Mouse (Mus musculus) kidney, adult 2 months (tissue): ENCODE measurements around the gene Tmcc3. TPM values are rescaled to one million over a fixed set of nuclear protein-coding genes. Genes with fewer than 3 reads are reported as not detected.

Experiments
- DNase-seq: peaks from one replicate; pipeline ENCODE4 v3.0.0; 2021
- H3K27ac ChIP-seq: fragments of 200-500 bp; 2 replicates; pipeline ENCODE4 v1.5.1; 2012; ENCODE audit warnings: low read depth, low read length, control low read depth, inconsistent platforms; ENCODE audit not compliant: insufficient read depth
- H3K27me3 ChIP-seq: fragments of 200-500 bp; replicated peaks from 2 replicates; pipeline ENCODE4 v1.6.1; 2012; ENCODE audit warnings: mild to moderate bottlenecking, moderate library complexity, low read length, inconsistent platforms; ENCODE audit not compliant: control insufficient read depth, insufficient read depth
- H3K36me3 ChIP-seq: fragments of 200-500 bp; 2 replicates; pipeline ENCODE4 v1.6.1; 2012; ENCODE audit warnings: mild to moderate bottlenecking, moderate library complexity, low read length, inconsistent platforms; ENCODE audit not compliant: control insufficient read depth, insufficient read depth
- H3K4me1 ChIP-seq: fragments of 200-500 bp; 2 replicates; pipeline ENCODE4 v1.6.1; 2011; ENCODE audit warnings: low read length; ENCODE audit not compliant: control insufficient read depth, insufficient read depth
- H3K4me3 ChIP-seq: fragments of 200-500 bp; 2 replicates; pipeline ENCODE4 v1.5.1; 2011; ENCODE audit warnings: mild to moderate bottlenecking, low read depth, low read length, control low read depth; ENCODE audit not compliant: insufficient read depth
- CTCF ChIP-seq: fragments of 200-500 bp; conservative IDR thresholded peaks from 2 replicates; pipeline ENCODE4 v1.5.1; 2011; ENCODE audit warnings: low read depth, mild to moderate bottlenecking, control low read depth, low read length, moderate library complexity, mixed read lengths; ENCODE audit not compliant: insufficient read depth, insufficient read length
- POLR2A ChIP-seq: fragments of 200-500 bp; IDR thresholded peaks from one replicate; pipeline ENCODE4 v1.6.1; 2011; ENCODE audit warnings: low read depth, low read length, control low read depth
- WGBS: fragments of 180-500 bp; shearing (Covaris S2); methylation state at CpG from one replicate; pipeline ENCODE4 v1.1.7; 2018; 5-methylcytosine and 5-hydroxymethylcytosine counted together
- polyA plus RNA-seq: library from polyadenylated mRNA; depleted of rRNA; stranded (reverse); fragments of >200 nt; gene quantifications from 2 replicates; pipeline ENCODE4 v1.2.3, GENCODE M21; 2012; rRNA removed

Gene Tmcc3
- 11.2 and 11.3 TPM in 2 replicates for polyA plus RNA-seq

DNA sequence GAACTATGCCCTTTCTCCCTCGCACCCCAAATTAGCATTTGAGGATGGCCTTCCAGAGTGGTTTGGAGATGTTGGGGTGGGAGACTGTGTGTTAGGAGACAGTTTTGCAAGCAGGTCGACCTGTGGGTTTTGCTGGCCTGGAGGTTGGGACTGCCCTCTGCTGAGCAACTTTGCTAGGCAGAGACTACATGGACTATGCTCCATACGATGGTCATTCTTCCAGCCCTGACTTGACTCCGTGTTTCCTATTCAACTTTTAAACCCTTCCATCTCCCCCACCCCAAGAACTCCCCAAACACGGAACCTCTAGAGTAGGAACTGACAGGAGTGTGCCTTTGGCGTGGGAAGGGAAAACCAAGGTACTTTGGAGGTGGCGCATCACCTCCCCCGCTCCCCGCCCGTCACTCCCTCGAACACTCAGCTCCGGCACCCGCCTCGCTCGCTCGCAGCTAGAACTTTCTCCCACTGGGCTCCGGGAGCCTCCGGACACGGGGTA lies at the start of gene Tmcc3:
TSS of gene Tmcc3 (plus strand) at position 439 of the 496 bp plus-strand sequence.
- Histone ChIP-seq H3K36me3 (no peaks in the 10 kb centered on the region), H3K27me3 (no peaks in the 10 kb centered on the region), H3K27ac (peak within 1 kb of the TSS; percentile 51; the same call in 1 of the 2 replicates), H3K4me3 (peak within 1 kb of the TSS; percentile 64), H3K4me1 (no peaks in the 10 kb centered on the region)
- WGBS, result 3% methylated on average over 19 of the region's 19 CpGs
- DNase-seq, result peak; percentile 22
- TF ChIP-seq POLR2A, result no peak
- no peak; the same call in 1 of the 2 replicates for TF ChIP-seq CTCF

DNA sequence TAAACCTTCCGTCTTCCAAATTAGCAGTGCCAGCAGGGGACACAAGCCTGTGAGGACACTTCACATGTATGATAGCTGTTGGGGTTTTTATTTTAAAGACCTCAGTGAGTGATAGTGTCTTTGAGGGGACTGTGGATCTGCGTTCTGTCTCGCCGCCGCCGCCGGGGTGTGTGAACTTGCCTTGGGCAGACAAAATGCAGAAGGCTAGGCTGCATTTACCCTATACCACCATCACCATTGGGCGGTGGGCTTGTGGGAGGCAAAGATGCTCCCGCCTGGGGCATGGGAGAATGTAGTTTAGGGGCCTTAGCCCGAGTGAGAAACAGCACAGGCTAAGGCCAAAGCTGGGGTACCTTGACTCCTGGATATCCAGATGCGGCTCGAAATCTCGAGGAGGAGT lies 49.1 kb upstream of the Tmcc3 start:
- Histone ChIP-seq H3K27ac (no peak overlapping the region), H3K27me3 (no peaks in the 10 kb centered on the region), H3K4me1 (no peaks in the 10 kb centered on the region), H3K36me3 (no peaks in the 10 kb centered on the region), H3K4me3 (no peak overlapping the region)
- DNase-seq, result no peak
- TF ChIP-seq CTCF, result no peak
- no peak for TF ChIP-seq POLR2A
- 91% methylated on average over 13 of the region's 13 CpGs for WGBS

DNA sequence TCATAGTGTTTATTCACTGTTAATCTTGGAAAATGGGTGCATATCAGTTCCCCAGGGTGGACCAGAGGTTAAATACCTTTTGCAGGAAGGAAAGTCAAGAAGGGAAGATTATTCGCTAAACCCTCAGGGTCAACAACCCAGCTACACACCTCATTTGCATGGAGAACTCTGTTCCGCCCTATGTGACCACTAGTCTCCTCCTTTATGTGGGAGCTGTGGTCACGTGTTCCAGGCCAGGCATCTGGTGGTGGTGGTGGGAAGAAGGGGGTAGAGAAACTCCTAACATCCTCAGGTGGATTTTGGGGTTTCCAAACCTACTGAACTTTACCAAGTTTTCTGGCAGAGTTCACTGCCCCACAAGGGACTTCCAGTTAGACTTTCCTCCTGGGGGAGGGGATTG lies 48.5 kb upstream of the Tmcc3 start:
- no peaks in the 10 kb centered on the region for H3K27me3 ChIP-seq
- no peak overlapping the region for H3K4me3 ChIP-seq
- no peaks in the 10 kb centered on the region for H3K36me3 ChIP-seq
- no peak for DNase-seq
- H3K4me1 ChIP-seq, result no peaks in the 10 kb centered on the region
- no peak overlapping the region for H3K27ac ChIP-seq
- 65% methylated on average over 3 of the region's 3 CpGs for WGBS
- TF ChIP-seq POLR2A (no peak), CTCF (no peak)

DNA sequence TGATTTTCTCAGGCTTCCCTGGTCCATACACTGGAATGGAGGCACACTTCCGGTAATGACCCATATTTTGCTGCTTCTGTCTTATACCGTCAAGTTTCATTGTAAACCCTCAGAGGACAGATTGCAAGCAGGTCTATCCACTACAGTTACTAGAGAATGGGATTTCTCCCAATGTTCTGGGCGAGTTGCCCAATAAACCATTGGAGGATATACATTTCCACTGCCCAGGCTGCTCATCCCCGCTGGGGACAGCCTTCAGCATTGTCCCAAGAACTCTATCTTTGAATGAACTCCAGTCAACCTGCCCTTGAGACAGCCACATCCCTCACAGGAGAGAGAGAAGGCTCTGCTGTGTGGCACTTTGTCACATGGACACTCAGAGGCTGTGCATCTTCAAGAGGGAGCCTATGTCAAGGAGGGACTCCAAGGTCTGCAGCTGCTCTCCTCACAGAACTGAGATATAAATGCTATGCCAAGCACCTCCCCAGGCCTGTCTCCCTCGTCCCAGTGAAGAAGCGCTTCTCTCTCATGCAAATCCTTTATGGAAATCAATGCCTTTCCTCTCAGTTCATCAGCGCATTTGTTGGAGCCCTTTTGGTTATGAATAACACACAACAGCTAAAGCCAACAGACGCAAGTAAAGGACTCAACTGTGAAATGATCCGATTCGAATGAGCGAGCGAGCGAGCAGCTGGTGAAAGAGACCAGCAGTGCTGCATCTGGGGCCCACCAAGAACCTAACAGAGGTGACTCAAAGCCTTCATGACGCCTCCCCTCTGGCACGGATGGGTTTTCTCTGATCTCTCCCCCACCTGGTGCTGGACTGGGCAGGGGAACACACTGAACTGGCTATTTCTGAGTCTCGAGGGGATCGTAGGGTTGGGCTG lies 45.9 kb upstream of the Tmcc3 start:
- no peaks in the 10 kb centered on the region for H3K36me3 ChIP-seq
- 65% methylated on average over 17 of the region's 17 CpGs for WGBS
- no peaks in the 10 kb centered on the region for H3K4me1 ChIP-seq
- TF ChIP-seq POLR2A (no peak), CTCF (no peak)
- DNase-seq, result no peak
- H3K27me3 ChIP-seq, result no peaks in the 10 kb centered on the region
- no peak overlapping the region for H3K27ac ChIP-seq
- H3K4me3 ChIP-seq, result no peak overlapping the region

DNA sequence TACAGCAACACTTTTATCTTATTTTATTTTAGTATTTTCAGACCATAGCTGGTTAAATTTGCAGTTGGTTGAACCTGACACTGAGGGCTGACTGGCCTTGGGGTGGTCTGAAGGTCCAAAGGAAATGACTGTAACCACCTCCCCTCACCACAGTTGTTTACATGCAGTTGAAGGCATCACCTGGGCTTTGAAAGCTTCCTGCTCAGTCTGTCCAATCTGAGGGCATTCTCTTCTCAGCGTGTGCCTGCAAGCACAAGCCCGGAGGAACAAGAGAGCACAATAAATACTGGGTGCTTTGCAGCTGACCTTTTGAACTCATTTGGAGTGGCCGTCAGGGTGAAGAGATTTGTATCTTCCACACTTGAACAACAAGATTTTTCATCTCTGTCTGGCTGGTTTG lies 36.4 kb upstream of the Tmcc3 start:
- Histone ChIP-seq H3K36me3 (no peaks in the 10 kb centered on the region), H3K4me1 (no peaks in the 10 kb centered on the region), H3K4me3 (no peak overlapping the region), H3K27me3 (no peaks in the 10 kb centered on the region), H3K27ac (no peak overlapping the region)
- WGBS, result 16% methylated on average over 3 of the region's 3 CpGs
- TF ChIP-seq POLR2A (no peak), CTCF (no peak)
- DNase-seq, result no peak

DNA sequence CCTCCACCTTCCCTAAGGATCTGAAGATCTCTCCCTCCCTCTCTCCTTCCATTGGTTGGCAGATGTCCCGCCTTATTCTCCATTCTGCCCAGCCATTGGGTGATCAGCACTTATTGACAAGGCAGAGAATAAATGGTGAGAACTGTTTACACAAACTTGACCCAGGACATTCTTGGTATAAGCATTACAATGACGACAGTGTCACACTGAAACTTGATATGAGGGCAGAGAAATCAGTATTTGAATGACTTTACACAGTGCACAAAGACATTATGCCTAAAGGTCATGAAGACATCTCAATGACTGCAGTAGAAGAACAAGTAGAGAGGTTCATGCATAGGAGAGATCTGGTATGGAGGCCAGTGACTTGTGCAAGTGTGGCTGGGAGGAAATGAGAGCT lies 35.2 kb upstream of the Tmcc3 start:
- Histone ChIP-seq H3K27ac (no peak overlapping the region), H3K36me3 (no peaks in the 10 kb centered on the region), H3K4me3 (no peak overlapping the region), H3K4me1 (no peaks in the 10 kb centered on the region), H3K27me3 (no peaks in the 10 kb centered on the region)
- WGBS, result 57% methylated on average over 2 of the region's 2 CpGs
- TF ChIP-seq CTCF (no peak), POLR2A (no peak)
- no peak for DNase-seq

DNA sequence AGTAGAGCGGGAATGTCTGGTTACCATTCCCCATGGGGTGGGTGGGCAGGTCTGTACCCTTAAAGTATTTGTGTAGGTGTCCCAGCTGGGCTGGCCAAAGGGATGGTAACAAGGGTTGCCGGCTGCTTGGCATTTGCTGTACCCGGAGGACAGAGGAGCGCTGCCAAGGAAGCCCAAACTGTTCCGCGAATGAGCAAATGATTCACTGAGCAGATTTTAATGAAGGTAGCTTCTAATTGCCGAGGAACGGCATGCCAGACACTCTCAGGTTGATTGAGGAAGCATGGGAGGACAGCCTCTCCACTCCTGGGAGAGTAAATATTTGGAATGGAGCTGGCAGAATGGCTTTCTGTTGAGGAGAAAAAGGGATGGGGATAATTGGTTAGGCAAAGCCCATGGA lies 29.6 kb upstream of the Tmcc3 start:
- H3K27ac ChIP-seq, result no peak overlapping the region
- H3K4me1 ChIP-seq, result no peaks in the 10 kb centered on the region
- 63% methylated on average over 8 of the region's 8 CpGs for WGBS
- no peaks in the 10 kb centered on the region for H3K27me3 ChIP-seq
- H3K36me3 ChIP-seq, result no peaks in the 10 kb centered on the region
- no peak overlapping the region for H3K4me3 ChIP-seq
- no peak for TF ChIP-seq POLR2A
- TF ChIP-seq CTCF, result no peak
- peak; percentile 54 for DNase-seq
